Mouse (Mus musculus): ENCODE data around the gene Pafah1b3. TPM values are rescaled to one million over a fixed set of nuclear protein-coding genes. Genes with fewer than 3 reads are reported as not detected.
"Not testable (repeated sequence)": the region's sequence is repeated elsewhere in the genome, so short reads cannot be mapped to it uniquely, and the experiment has no call there.

Pafah1b3 gene
- total and polyA plus RNA-seq, 3 experiments = 85.6 to 180 (median 110) TPM

DNA sequence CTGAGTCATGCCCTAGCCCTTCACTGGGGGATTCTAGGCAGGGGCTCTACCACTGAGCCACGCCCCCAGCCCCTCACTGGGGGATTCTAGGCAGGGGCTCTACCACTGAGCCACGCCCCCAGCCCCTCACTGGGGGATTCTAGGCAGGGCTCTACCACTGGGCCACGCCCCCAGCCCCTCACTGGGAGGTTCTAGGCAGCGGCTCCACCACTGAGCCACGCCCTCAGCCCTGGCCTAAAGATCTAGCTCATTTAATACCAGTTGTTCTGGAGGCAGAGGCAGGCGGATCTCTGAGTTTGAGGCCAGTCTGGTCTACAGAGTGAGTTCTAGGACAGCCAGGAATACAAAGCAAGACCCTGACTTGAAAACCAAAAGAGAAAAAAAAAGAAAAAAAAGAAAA, 27.6 kb upstream of the Pafah1b3 start:
- not testable (repeated sequence) for H3K36me3 ChIP-seq (ENCODE audit: control insufficient read depth in 1 of 2, insufficient read depth in 2 of 2, low read length in 2 of 2); H3K4me3 ChIP-seq (ENCODE audit: control insufficient read depth in 1 of 2, insufficient read depth in 1 of 2, low read depth in 2 of 2, low read length in 2 of 2); H3K27me3 ChIP-seq (ENCODE audit: control insufficient read depth in 1 of 2, insufficient read depth in 2 of 2, low read length in 2 of 2); H3K9ac ChIP-seq (ENCODE audit: control insufficient read depth, low read depth, low read length, poor library complexity, severe bottlenecking); H3K27ac ChIP-seq (ENCODE audit: control insufficient read depth, low read depth, low read length); H3K79me2 ChIP-seq (ENCODE audit: control insufficient read depth, insufficient read depth, low read length, poor library complexity); H3K9me3 ChIP-seq (replicated peaks; ENCODE audit: insufficient read depth, low read length); DNase-seq (ENCODE audit: low read depth, low spot score); H3K4me1 ChIP-seq (ENCODE audit: control insufficient read depth in 1 of 2, insufficient read depth in 2 of 2, low read length in 2 of 2)

DNA sequence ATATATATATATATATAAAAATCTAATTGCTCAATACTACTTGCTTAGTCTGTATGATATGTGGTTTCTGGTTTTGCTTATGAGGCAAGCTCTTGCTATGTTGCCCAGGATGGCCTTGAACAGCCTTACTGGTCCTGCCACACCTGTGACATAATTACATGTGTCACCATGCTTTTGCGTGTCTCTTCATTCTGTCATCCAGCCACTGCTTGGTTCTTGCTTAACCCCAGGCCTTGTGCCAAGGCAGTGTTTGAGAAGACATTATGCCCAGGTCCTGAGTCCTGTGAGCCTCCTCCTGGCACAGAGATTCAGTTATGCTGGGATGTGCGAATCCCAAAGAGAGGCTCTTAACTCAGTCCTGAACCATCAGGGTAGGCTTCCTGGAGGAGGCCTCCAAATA, 25.4 kb upstream of the Pafah1b3 start:
- H3K9ac ChIP-seq (ENCODE audit: control insufficient read depth, low read depth, low read length, poor library complexity, severe bottlenecking) = no peak overlapping the region

DNA sequence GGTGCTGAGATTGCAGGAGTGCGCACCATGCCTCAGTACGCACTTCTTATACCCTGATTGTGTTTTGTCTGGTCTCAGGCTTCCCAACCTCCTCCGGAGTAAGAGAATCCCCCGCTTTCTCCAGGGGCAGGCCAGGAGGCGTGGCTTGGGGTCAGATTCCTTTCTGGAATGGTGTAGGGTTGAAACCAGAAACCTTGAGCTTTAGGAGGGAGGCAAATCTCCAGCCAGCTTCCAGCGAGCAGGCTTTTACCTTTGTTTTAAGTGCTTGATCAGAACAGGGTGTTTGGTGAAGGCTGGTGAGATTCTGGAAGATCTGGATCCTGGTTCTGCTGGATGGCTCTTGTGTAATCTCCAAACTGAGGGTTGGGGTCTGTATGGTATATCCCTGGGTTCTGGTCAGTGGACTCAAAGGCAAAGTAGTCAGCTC, 24.3 kb upstream of the Pafah1b3 start:
- H3K4me3 ChIP-seq (ENCODE audit: control insufficient read depth in 1 of 2, insufficient read depth in 1 of 2, low read depth in 2 of 2, low read length in 2 of 2) = no peak overlapping the region
- H3K4me1 ChIP-seq (ENCODE audit: control insufficient read depth in 1 of 2, insufficient read depth in 2 of 2, low read length in 2 of 2) = 0 out of 4 replicates have a peak, but pooled peaks cover 0 to 6% of the 10 kb centered on the region in 2 experiments

More for the DNA sequence above, 25.4 kb upstream of the Pafah1b3 start:
- no peaks in the 10 kb centered on the region for H3K36me3 ChIP-seq (ENCODE audit: control insufficient read depth in 1 of 2, insufficient read depth in 2 of 2, low read length in 2 of 2)
- no peak overlapping the region for H3K4me3 ChIP-seq (ENCODE audit: control insufficient read depth in 1 of 2, insufficient read depth in 1 of 2, low read depth in 2 of 2, low read length in 2 of 2)
- TF ChIP-seq USF1 (IDR thresholded peaks at IDR 0.05; ENCODE audit: low read depth, low read length) (no peak), ETS1 (IDR thresholded peaks at IDR 0.05; ENCODE audit: low read depth, low read length) (no peak), E2F4 (IDR thresholded peaks at IDR 0.05; ENCODE audit: borderline replicate concordance, low read depth, low read length) (no peak), SIN3A (IDR thresholded peaks at IDR 0.05; ENCODE audit: low read length) (no peak), TBP (IDR thresholded peaks at IDR 0.05; ENCODE audit: low read depth, low read length) (no peak), UBTF (IDR thresholded peaks at IDR 0.05; ENCODE audit: borderline replicate concordance, insufficient read depth, low read depth, low read length) (no peak), RAD21 (IDR thresholded peaks at IDR 0.05; ENCODE audit: low read depth, low read length) (no peak), MXI1 (IDR thresholded peaks at IDR 0.05; ENCODE audit: low read depth, low read length) (no peak), MAZ (IDR thresholded peaks at IDR 0.05; ENCODE audit: low read depth, low read length) (no peak), KAT2A (conservative IDR thresholded peaks at IDR 0.05; ENCODE audit: low read depth, low read length) (no peak), HCFC1 (IDR thresholded peaks at IDR 0.05; ENCODE audit: low read depth, low read length) (no peak), ZMIZ1 (IDR thresholded peaks at IDR 0.05; ENCODE audit: low read depth, low read length) (no peak), CTCF (IDR thresholded peaks at IDR 0.05 in 2 of 3, conservative IDR thresholded peaks at IDR 0.05 in 1 of 3; ENCODE audit: control insufficient read depth in 1 of 3, insufficient read depth in 1 of 3, low read depth in 2 of 3, low read length in 3 of 3, poor library complexity in 1 of 3, severe bottlenecking in 1 of 3) (no peak), CHD1 (IDR thresholded peaks at IDR 0.05; ENCODE audit: low read depth, low read length) (no peak), TCF12 (IDR thresholded peaks at IDR 0.05; ENCODE audit: low read depth, low read length) (no peak)
- H3K27ac ChIP-seq (ENCODE audit: control insufficient read depth, low read depth, low read length) = no peak overlapping the region
- H3K27me3 ChIP-seq (ENCODE audit: control insufficient read depth in 1 of 2, insufficient read depth in 2 of 2, low read length in 2 of 2) = no peaks in the 10 kb centered on the region
- DNase-seq (ENCODE audit: low read depth, low spot score) = no peak
- H3K9me3 ChIP-seq (replicated peaks; ENCODE audit: insufficient read depth, low read length) = no peaks in the 10 kb centered on the region
- H3K4me1 ChIP-seq (ENCODE audit: control insufficient read depth in 1 of 2, insufficient read depth in 2 of 2, low read length in 2 of 2) = no peaks in the 10 kb centered on the region
- no peaks in the 10 kb centered on the region; the same call in none of the 2 replicates for H3K79me2 ChIP-seq (ENCODE audit: control insufficient read depth, insufficient read depth, low read length, poor library complexity)

More for the DNA sequence above, 24.3 kb upstream of the Pafah1b3 start:
- DNase-seq (ENCODE audit: low read depth, low spot score) = no peak
- no peak for TF ChIP-seq CTCF (IDR thresholded peaks at IDR 0.05 in 2 of 3, conservative IDR thresholded peaks at IDR 0.05 in 1 of 3; ENCODE audit: control insufficient read depth in 1 of 3, insufficient read depth in 1 of 3, low read depth in 2 of 3, low read length in 3 of 3, poor library complexity in 1 of 3, severe bottlenecking in 1 of 3)
- no peak for TF ChIP-seq ZKSCAN1 (IDR thresholded peaks at IDR 0.05; ENCODE audit: low read depth, low read length)
- no peak for TF ChIP-seq MYC (IDR thresholded peaks at IDR 0.05; ENCODE audit: low read depth, low read length)
- no peak for TF ChIP-seq ELF1 (IDR thresholded peaks at IDR 0.05; ENCODE audit: low read depth, low read length)
- no peak for TF ChIP-seq JUND (IDR thresholded peaks at IDR 0.05; ENCODE audit: low read depth, low read length)
- no peak for TF ChIP-seq MAX (IDR thresholded peaks at IDR 0.05; ENCODE audit: low read length)
- TF ChIP-seq E2F4 (IDR thresholded peaks at IDR 0.05; ENCODE audit: borderline replicate concordance, low read depth, low read length) = no peak
- TF ChIP-seq HCFC1 (IDR thresholded peaks at IDR 0.05; ENCODE audit: low read depth, low read length) = no peak
- TF ChIP-seq SMC3 (IDR thresholded peaks at IDR 0.05; ENCODE audit: low read depth, low read length) = no peak
- no peak for TF ChIP-seq USF2 (IDR thresholded peaks at IDR 0.05; ENCODE audit: borderline replicate concordance in 1 of 2, insufficient read depth in 1 of 2, low read depth in 1 of 2, low read length in 2 of 2)
- no peak for TF ChIP-seq USF1 (IDR thresholded peaks at IDR 0.05; ENCODE audit: low read depth, low read length)
- no peak for TF ChIP-seq RAD21 (IDR thresholded peaks at IDR 0.05; ENCODE audit: low read depth, low read length)
- no peak for TF ChIP-seq ZNF384 (IDR thresholded peaks at IDR 0.05; ENCODE audit: low read depth, low read length)
- no peak for TF ChIP-seq EP300 (IDR thresholded peaks at IDR 0.05; ENCODE audit: low read depth in 1 of 2, low read length in 2 of 2)
- TF ChIP-seq ZC3H11A (IDR thresholded peaks at IDR 0.05; ENCODE audit: low read depth, low read length) = no peak
- no peak for TF ChIP-seq SIN3A (IDR thresholded peaks at IDR 0.05; ENCODE audit: low read length)
- no peak for TF ChIP-seq KAT2A (conservative IDR thresholded peaks at IDR 0.05; ENCODE audit: low read depth, low read length)
- H3K9me3 ChIP-seq (replicated peaks; ENCODE audit: insufficient read depth, low read length) = no peaks in the 10 kb centered on the region
- H3K9ac ChIP-seq (ENCODE audit: control insufficient read depth, low read depth, low read length, poor library complexity, severe bottlenecking) = no peak overlapping the region
- peaks cover 6% of the 10 kb centered on the region for H3K79me2 ChIP-seq (ENCODE audit: control insufficient read depth, insufficient read depth, low read length, poor library complexity)
- no peaks in the 10 kb centered on the region for H3K27me3 ChIP-seq (ENCODE audit: control insufficient read depth in 1 of 2, insufficient read depth in 2 of 2, low read length in 2 of 2)
- peaks cover 0 to 3% of the 10 kb centered on the region in 2 experiments; a peak in 2 of 4 replicates for H3K36me3 ChIP-seq (ENCODE audit: control insufficient read depth in 1 of 2, insufficient read depth in 2 of 2, low read length in 2 of 2)
- no peak overlapping the region for H3K27ac ChIP-seq (ENCODE audit: control insufficient read depth, low read depth, low read length)
